Mouse (Mus musculus): ENCODE results near the gene Prim2.

GRCm38 (mm10) chr1:33591997-33592608 is 77.5 kb downstream of the Prim2 start:
- TF ChIP-seq GATA1 (IDR thresholded peaks at IDR 0.05; ENCODE audit: low read length), result no peak
- no peak for TF ChIP-seq TAL1 (IDR thresholded peaks at IDR 0.05; ENCODE audit: low read length)
